Mouse (Mus musculus): ENCODE measurements around the gene Kcnk13. TPM values are rescaled to one million over a fixed set of nuclear protein-coding genes. Genes with fewer than 3 reads are reported as not detected.
"Not testable (repeated sequence)": the region's sequence is repeated elsewhere in the genome, so short reads cannot be mapped to it uniquely, and the experiment has no call there.

The Kcnk13 gene
- polyA plus RNA-seq, 1 experiment from 2014 or later = 0.56 TPM

GRCm38 (mm10) chr12:99969906-99970305 lies 5.6 kb downstream of the Kcnk13 start:
- 78% methylated on average over 4 of the region's 4 CpGs for WGBS
- Histone ChIP-seq H3K4me2 (ENCODE audit: low read depth, severe bottlenecking) (no peak overlapping the region), H3K9me3 (ENCODE audit: control insufficient read depth, low read length) (no peaks in the 10 kb centered on the region), H3K4me1 (ENCODE audit: control insufficient read depth, insufficient read depth, low read length) (peaks cover 10% of the 10 kb centered on the region), H3K4me3 (ENCODE audit: low read depth, low read length) (no peak overlapping the region), H3K36me3 (ENCODE audit: control insufficient read depth, insufficient read depth, low read length) (no peaks in the 10 kb centered on the region), H3K27me3 (ENCODE audit: control insufficient read depth, insufficient read depth, low read length) (peaks cover 37% of the 10 kb centered on the region), H3K9ac (ENCODE audit: low read length) (no peak overlapping the region), H3K27ac (replicated peaks; ENCODE audit: low read depth, low read length) (no peak overlapping the region)
- ATAC-seq (ENCODE audit: insufficient number of reproducible peaks, low FRiP score, low TSS enrichment, low read depth) = no peak
- no peak for DNase-seq (ENCODE audit: low spot score)

GRCm38 (mm10) chr12:99971205-99971894 lies 7.1 kb downstream of the Kcnk13 start:
- ATAC-seq (ENCODE audit: insufficient number of reproducible peaks, low FRiP score, low TSS enrichment, low read depth); H3K4me2 ChIP-seq (ENCODE audit: low read depth, severe bottlenecking); H3K9ac ChIP-seq (ENCODE audit: low read length); DNase-seq (ENCODE audit: low spot score); H3K9me3 ChIP-seq (ENCODE audit: control insufficient read depth, low read length); H3K27ac ChIP-seq (replicated peaks; ENCODE audit: low read depth, low read length); H3K4me3 ChIP-seq (ENCODE audit: low read depth, low read length); H3K4me1 ChIP-seq (ENCODE audit: control insufficient read depth, insufficient read depth, low read length); H3K36me3 ChIP-seq (ENCODE audit: control insufficient read depth, insufficient read depth, low read length): not testable (repeated sequence)
- WGBS = 75% methylated on average over 7 of the region's 7 CpGs
- H3K27me3 ChIP-seq (ENCODE audit: control insufficient read depth, insufficient read depth, low read length) = peaks cover 27% of the 10 kb centered on the region

DNA sequence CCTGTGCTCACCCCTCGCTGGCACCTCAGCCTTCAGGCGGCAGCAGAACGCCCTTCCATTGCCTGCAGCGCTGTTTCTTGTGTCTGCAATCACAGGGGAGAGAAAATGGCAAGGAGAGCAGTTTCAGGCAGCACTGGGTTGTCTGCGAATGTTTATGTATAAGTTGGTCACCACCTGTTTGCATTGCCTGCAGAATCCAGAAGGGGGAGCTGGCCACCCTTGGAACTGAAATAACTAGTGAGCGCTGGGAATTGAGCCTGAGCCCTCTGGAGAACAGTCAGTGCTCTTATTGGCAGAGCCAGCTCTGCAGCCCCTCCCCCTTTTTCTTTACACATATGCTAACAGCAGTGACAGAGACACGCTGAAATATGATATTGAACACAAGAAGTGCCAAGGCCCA lies 8.5 kb downstream of the Kcnk13 start:
- Histone ChIP-seq H3K9me3 (ENCODE audit: control insufficient read depth, low read length) (no peaks in the 10 kb centered on the region), H3K4me2 (ENCODE audit: low read depth, severe bottlenecking) (no peak overlapping the region), H3K9ac (ENCODE audit: low read length) (no peak overlapping the region), H3K4me1 (ENCODE audit: control insufficient read depth, insufficient read depth, low read length) (no peaks in the 10 kb centered on the region), H3K27me3 (ENCODE audit: control insufficient read depth, insufficient read depth, low read length) (peaks cover 12% of the 10 kb centered on the region), H3K36me3 (ENCODE audit: control insufficient read depth, insufficient read depth, low read length) (no peaks in the 10 kb centered on the region), H3K27ac (replicated peaks; ENCODE audit: low read depth, low read length) (no peak overlapping the region), H3K4me3 (ENCODE audit: low read depth, low read length) (no peak overlapping the region)
- no peak for DNase-seq (ENCODE audit: low spot score)
- 62% methylated on average over 7 of the region's 7 CpGs for WGBS
- ATAC-seq (ENCODE audit: insufficient number of reproducible peaks, low FRiP score, low TSS enrichment, low read depth) = no peak

DNA sequence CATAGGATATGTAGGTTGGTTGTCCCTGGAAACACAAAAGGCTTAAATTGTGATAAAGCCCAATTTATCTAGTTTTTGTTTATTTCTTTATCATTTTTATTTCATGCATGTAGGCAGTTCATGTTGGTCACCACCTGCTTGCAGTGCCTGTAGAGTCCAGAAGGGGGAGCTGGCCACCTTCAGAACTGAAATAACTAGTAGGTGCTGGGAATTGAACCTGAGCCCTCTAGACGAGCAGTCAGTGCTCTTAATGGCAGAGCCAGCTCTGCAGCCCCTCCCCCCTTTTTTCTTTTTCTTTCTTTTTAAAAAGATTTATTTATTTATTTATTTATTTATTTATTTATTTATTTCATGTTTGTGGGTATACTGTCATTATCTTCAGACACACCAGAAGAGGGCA lies 9.4 kb downstream of the Kcnk13 start:
- Histone ChIP-seq H3K36me3 (ENCODE audit: control insufficient read depth, insufficient read depth, low read length) (no peaks in the 10 kb centered on the region), H3K4me2 (ENCODE audit: low read depth, severe bottlenecking) (no peak overlapping the region), H3K9me3 (ENCODE audit: control insufficient read depth, low read length) (no peaks in the 10 kb centered on the region), H3K9ac (ENCODE audit: low read length) (no peak overlapping the region), H3K27me3 (ENCODE audit: control insufficient read depth, insufficient read depth, low read length) (peaks cover 6% of the 10 kb centered on the region; the same call in 1 of the 2 replicates), H3K27ac (replicated peaks; ENCODE audit: low read depth, low read length) (no peak overlapping the region), H3K4me1 (ENCODE audit: control insufficient read depth, insufficient read depth, low read length) (no peaks in the 10 kb centered on the region), H3K4me3 (ENCODE audit: low read depth, low read length) (no peak overlapping the region)
- whole genome bisulfite sequencing = 84% methylated on average over 1 of the region's 1 CpGs
- DNase-seq (ENCODE audit: low spot score) (no peak), ATAC-seq (ENCODE audit: insufficient number of reproducible peaks, low FRiP score, low TSS enrichment, low read depth) (no peak)

GRCm38 (mm10) chr12:99979541-99979940 lies 15.2 kb downstream of the Kcnk13 start:
- WGBS = 92% methylated on average over 4 of the region's 4 CpGs
- Histone ChIP-seq H3K9ac (ENCODE audit: low read length) (no peak overlapping the region), H3K4me2 (ENCODE audit: low read depth, severe bottlenecking) (no peak overlapping the region), H3K27ac (replicated peaks; ENCODE audit: low read depth, low read length) (no peak overlapping the region), H3K9me3 (ENCODE audit: control insufficient read depth, low read length) (no peaks in the 10 kb centered on the region), H3K27me3 (ENCODE audit: control insufficient read depth, insufficient read depth, low read length) (no peaks in the 10 kb centered on the region), H3K36me3 (ENCODE audit: control insufficient read depth, insufficient read depth, low read length) (no peaks in the 10 kb centered on the region), H3K4me1 (ENCODE audit: control insufficient read depth, insufficient read depth, low read length) (no peaks in the 10 kb centered on the region), H3K4me3 (ENCODE audit: low read depth, low read length) (no peak overlapping the region)
- ATAC-seq (ENCODE audit: insufficient number of reproducible peaks, low FRiP score, low TSS enrichment, low read depth) = no peak
- no peak for DNase-seq (ENCODE audit: low spot score)

DNA sequence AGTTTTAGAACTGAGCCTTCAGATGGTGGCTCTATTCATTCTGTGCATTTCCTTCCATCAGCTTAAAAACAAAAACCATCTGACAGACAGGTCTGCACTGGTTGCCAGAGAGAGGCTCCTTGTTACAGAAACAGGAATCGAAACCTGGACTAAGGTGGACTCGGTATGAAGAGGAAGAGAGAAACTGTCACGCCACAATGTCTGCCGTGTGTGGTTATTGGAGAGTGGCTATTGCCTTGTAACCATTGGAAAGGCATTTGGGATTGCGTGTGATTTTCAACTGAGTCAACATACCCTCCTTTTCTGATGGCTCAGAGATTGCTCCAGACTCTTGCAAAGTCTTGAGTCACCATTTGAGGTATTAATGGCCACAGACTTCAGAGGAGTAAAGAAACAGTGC lies 22.5 kb downstream of the Kcnk13 start:
- Histone ChIP-seq H3K9ac (ENCODE audit: low read length) (no peak overlapping the region), H3K27me3 (ENCODE audit: control insufficient read depth, insufficient read depth, low read length) (no peaks in the 10 kb centered on the region), H3K4me3 (ENCODE audit: low read depth, low read length) (no peak overlapping the region), H3K9me3 (ENCODE audit: control insufficient read depth, low read length) (no peaks in the 10 kb centered on the region), H3K4me2 (ENCODE audit: low read depth, severe bottlenecking) (no peak overlapping the region), H3K4me1 (ENCODE audit: control insufficient read depth, insufficient read depth, low read length) (no peaks in the 10 kb centered on the region), H3K27ac (replicated peaks; ENCODE audit: low read depth, low read length) (no peak overlapping the region), H3K36me3 (ENCODE audit: control insufficient read depth, insufficient read depth, low read length) (no peaks in the 10 kb centered on the region)
- 92% methylated on average over 5 of the region's 5 CpGs for WGBS
- no peak for ATAC-seq (ENCODE audit: insufficient number of reproducible peaks, low FRiP score, low TSS enrichment, low read depth)
- no peak for DNase-seq (ENCODE audit: low spot score)

DNA sequence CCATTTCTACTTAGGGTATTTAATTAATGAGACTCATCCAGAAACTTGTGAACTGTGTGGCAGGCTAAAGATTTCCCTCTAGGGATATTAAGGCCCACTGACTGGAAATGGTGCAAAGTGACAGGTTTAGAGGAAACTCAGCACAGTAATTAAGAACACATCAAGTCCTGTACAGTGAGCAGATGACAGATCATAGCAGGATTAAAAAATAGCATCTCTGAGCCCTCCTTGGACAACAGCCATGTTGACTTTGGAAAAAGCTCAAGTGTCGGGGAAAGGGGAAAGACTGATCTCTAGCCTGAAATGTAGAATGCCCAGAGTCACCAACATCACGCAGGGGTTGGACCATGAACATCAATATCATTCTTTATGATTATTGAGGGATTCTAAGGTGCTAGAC lies 23.8 kb downstream of the Kcnk13 start:
- H3K9me3 ChIP-seq (ENCODE audit: control insufficient read depth, low read length) = no peaks in the 10 kb centered on the region
- H3K4me1 ChIP-seq (ENCODE audit: control insufficient read depth, insufficient read depth, low read length) = no peaks in the 10 kb centered on the region
- ATAC-seq (ENCODE audit: insufficient number of reproducible peaks, low FRiP score, low TSS enrichment, low read depth) = no peak
- no peaks in the 10 kb centered on the region for H3K27me3 ChIP-seq (ENCODE audit: control insufficient read depth, insufficient read depth, low read length)
- H3K27ac ChIP-seq (replicated peaks; ENCODE audit: low read depth, low read length) = no peak overlapping the region
- H3K4me3 ChIP-seq (ENCODE audit: low read depth, low read length) = no peak overlapping the region
- 88% methylated on average over 2 of the region's 2 CpGs for WGBS
- DNase-seq (ENCODE audit: low spot score) = no peak
- no peaks in the 10 kb centered on the region for H3K36me3 ChIP-seq (ENCODE audit: control insufficient read depth, insufficient read depth, low read length)
- no peak overlapping the region for H3K4me2 ChIP-seq (ENCODE audit: low read depth, severe bottlenecking)
- no peak overlapping the region for H3K9ac ChIP-seq (ENCODE audit: low read length)

GRCm38 (mm10) chr12:99992362-99992862 lies 28.1 kb downstream of the Kcnk13 start:
- no peak for ATAC-seq (ENCODE audit: insufficient number of reproducible peaks, low FRiP score, low TSS enrichment, low read depth)
- Histone ChIP-seq H3K27ac (replicated peaks; ENCODE audit: low read depth, low read length) (no peak overlapping the region), H3K9ac (ENCODE audit: low read length) (no peak overlapping the region), H3K4me1 (ENCODE audit: control insufficient read depth, insufficient read depth, low read length) (no peaks in the 10 kb centered on the region), H3K4me3 (ENCODE audit: low read depth, low read length) (no peak overlapping the region), H3K4me2 (ENCODE audit: low read depth, severe bottlenecking) (no peak overlapping the region), H3K27me3 (ENCODE audit: control insufficient read depth, insufficient read depth, low read length) (no peaks in the 10 kb centered on the region), H3K9me3 (ENCODE audit: control insufficient read depth, low read length) (no peaks in the 10 kb centered on the region), H3K36me3 (ENCODE audit: control insufficient read depth, insufficient read depth, low read length) (no peaks in the 10 kb centered on the region)
- no peak for DNase-seq (ENCODE audit: low spot score)
- WGBS = 92% methylated on average over 11 of the region's 11 CpGs
